8 mouse cellular contexts compared by ENCODE assay signal in the genomic region with DNA sequence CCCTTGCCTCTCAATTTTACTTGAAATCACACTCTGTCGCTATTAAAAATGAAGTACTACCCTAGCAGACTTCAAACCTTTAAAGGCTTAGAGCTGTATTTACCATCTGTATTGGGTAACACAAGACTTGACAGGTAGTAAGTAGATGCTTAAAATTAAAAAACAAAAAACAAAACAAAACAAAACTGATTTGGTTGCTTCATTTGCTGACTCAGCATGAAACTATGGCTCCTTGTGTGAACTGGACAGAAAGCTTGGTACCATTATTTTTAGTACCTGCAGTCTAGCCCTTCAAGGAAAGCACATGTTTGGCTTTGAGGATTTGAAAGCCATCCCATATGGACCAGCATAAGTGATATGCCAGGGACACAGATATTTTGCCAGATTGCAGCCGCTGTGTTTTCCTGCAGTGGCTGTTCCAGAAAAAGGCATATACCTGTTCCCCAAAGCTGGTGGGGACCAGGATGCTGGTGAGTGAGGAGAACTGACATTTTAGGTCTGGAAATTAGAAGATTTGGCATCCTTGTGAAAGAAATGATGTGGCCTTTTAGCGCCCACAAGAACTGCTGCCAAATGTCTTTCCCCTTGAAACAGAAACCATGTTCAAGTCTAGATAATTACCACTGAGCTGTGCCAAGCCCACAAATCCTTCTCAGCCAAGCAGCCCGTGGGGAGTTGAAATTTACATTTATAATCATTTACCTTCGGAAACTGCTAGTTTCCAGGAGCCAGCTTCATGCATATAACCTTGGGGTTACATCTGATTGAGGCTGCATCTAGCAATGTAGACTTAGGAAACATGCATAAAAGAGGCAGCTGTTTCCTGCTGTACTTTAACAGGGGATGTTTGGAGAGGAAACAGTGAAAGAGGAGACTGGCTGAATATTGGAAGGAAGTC.
A peak's percentile ranks its signal among the peaks of the same experiment; 100 is the strongest.
DNase-seq lines count a peak whose midpoint lies in the region; ATAC-seq and TF ChIP-seq lines count a peak whose summit lies in the region.

No protein-coding gene starts in this region.

- peaks cover 11% of the 10 kb centered on the region for H3K4me1 ChIP-seq in hindbrain, embryonic 13.5 days (replicated peaks)
- 0 out of 2 replicates have a peak, but pooled peaks cover 3% of the 10 kb centered on the region for H3K4me1 ChIP-seq in hindbrain, embryonic 12.5 days
- peaks cover 8% of the 10 kb centered on the region for H3K4me1 ChIP-seq in embryonic fibroblast, embryonic 13.5 days (ENCODE audit: control insufficient read depth, insufficient read depth, low read length)
- H3K4me1 ChIP-seq in limb, embryonic 14.5 days (ENCODE audit: control insufficient read depth, insufficient read depth, low read length): no peaks in the 10 kb centered on the region

- H3K9ac ChIP-seq in hindbrain, embryonic 13.5 days: no peak overlapping the region
- H3K9ac ChIP-seq in hindbrain, embryonic 12.5 days: no peak overlapping the region
- H3K9ac ChIP-seq in limb, embryonic 14.5 days (ENCODE audit: low read depth, low read length, severe bottlenecking): no peak overlapping the region

- H3K4me2 ChIP-seq in hindbrain, embryonic 13.5 days: no peak overlapping the region
- no peak overlapping the region for H3K4me2 ChIP-seq in hindbrain, embryonic 12.5 days (replicated peaks)
- no peak overlapping the region for H3K4me2 ChIP-seq in limb, embryonic 14.5 days (replicated peaks; ENCODE audit: low read depth, low read length, severe bottlenecking)

- peak; percentile 13 to 26 for DNase-seq in kidney, adult 8-10 months
- DNase-seq in limb, embryonic 14.5 days (ENCODE audit: low spot score): peak; percentile 81
- DNase-seq in thymus, postnatal 4 days: no peak
- no peak for DNase-seq in embryo, embryonic 9.5 days (ENCODE audit: extremely low spot score)
- DNase-seq in spleen, postnatal 4 days (ENCODE audit: low spot score in 2 of 2): no peak

- H3K4me3 ChIP-seq in hindbrain, embryonic 13.5 days: no peak overlapping the region
- H3K4me3 ChIP-seq in hindbrain, embryonic 12.5 days: no peak overlapping the region
- H3K4me3 ChIP-seq in embryonic fibroblast, embryonic 13.5 days (ENCODE audit: insufficient read depth, low read length): no peak overlapping the region
- no peak overlapping the region for H3K4me3 ChIP-seq in limb, embryonic 14.5 days (replicated peaks; ENCODE audit: low read length)

- no peak for TF ChIP-seq CTCF in embryonic fibroblast, embryonic 13.5 days (IDR thresholded peaks at IDR 0.05; ENCODE audit: borderline replicate concordance, insufficient read depth, low read length)

- TF ChIP-seq POLR2A in embryonic fibroblast, embryonic 13.5 days (IDR thresholded peaks at IDR 0.05; ENCODE audit: low read depth, low read length): no peak
- no peak for TF ChIP-seq POLR2A in limb, embryonic 14.5 days (IDR thresholded peaks at IDR 0.05; ENCODE audit: borderline replicate concordance, extremely low read depth, insufficient read depth, insufficient read length)

- H3K36me3 ChIP-seq in hindbrain, embryonic 13.5 days: no peaks in the 10 kb centered on the region
- no peaks in the 10 kb centered on the region for H3K36me3 ChIP-seq in hindbrain, embryonic 12.5 days
- no peaks in the 10 kb centered on the region for H3K36me3 ChIP-seq in limb, embryonic 14.5 days (ENCODE audit: control insufficient read depth, insufficient read depth, low read length)

- H3K27me3 ChIP-seq in hindbrain, embryonic 13.5 days: no peaks in the 10 kb centered on the region
- no peaks in the 10 kb centered on the region for H3K27me3 ChIP-seq in hindbrain, embryonic 12.5 days
- H3K27me3 ChIP-seq in limb, embryonic 14.5 days (ENCODE audit: control insufficient read depth, insufficient read depth, low read length): no peaks in the 10 kb centered on the region

- no peaks in the 10 kb centered on the region for H3K9me3 ChIP-seq in hindbrain, embryonic 13.5 days
- no peaks in the 10 kb centered on the region for H3K9me3 ChIP-seq in hindbrain, embryonic 12.5 days (replicated peaks)
- H3K9me3 ChIP-seq in limb, embryonic 14.5 days (ENCODE audit: control insufficient read depth, low read length): no peaks in the 10 kb centered on the region

- ATAC-seq in hindbrain, embryonic 13.5 days (ENCODE audit: low FRiP score): no peak; the same call in 1 of the 2 replicates
- no peak for ATAC-seq in hindbrain, embryonic 12.5 days (ENCODE audit: low FRiP score)
- ATAC-seq in limb, embryonic 14.5 days (ENCODE audit: low FRiP score, low read depth): peak; percentile 55; the same call in 1 of the 2 replicates

- H3K27ac ChIP-seq in hindbrain, embryonic 13.5 days: peak overlapping the region; percentile 31; the same call in 1 of the 2 replicates
- no peak overlapping the region for H3K27ac ChIP-seq in hindbrain, embryonic 12.5 days
- peak overlapping the region; percentile 93 for H3K27ac ChIP-seq in embryonic fibroblast, embryonic 13.5 days (ENCODE audit: insufficient read depth, low read length)
- no peak overlapping the region for H3K27ac ChIP-seq in limb, embryonic 14.5 days (replicated peaks; ENCODE audit: low read depth, low read length)

- WGBS in hindbrain, embryonic 13.5 days: 60% methylated on average over 5 of the region's 5 CpGs
- WGBS in hindbrain, embryonic 12.5 days: 79% methylated on average over 5 of the region's 5 CpGs
- WGBS in limb, embryonic 14.5 days: 36% methylated on average over 5 of the region's 5 CpGs

Comparison
In these comparisons a context has a peak if more than half of its experiments do, and no peak if none do; other contexts are left out.
1. H3K27ac ChIP-seq: peak in hindbrain, embryonic 13.5 days (single experiment) and embryonic fibroblast, embryonic 13.5 days (single experiment); none in hindbrain, embryonic 12.5 days (single experiment) and limb, embryonic 14.5 days (single experiment).
2. DNase-seq: peak in kidney, adult 8-10 months (2 of 2) and limb, embryonic 14.5 days (single experiment); none in thymus, postnatal 4 days (single experiment), embryo, embryonic 9.5 days (single experiment) and spleen, postnatal 4 days (0 of 2).